Mouse (Mus musculus): ENCODE measurements at regions not wholly inside any gene's neighbourhood (a gene's known extent, or its start where the extent isn't known, plus 50 kb on each side); places are given as distances from the start of the nearest gene placed in this dataset.

- H3K4me3 ChIP-seq (ENCODE audit: low read depth, low read length): no peak overlapping the region
- no peak overlapping the region for H3K4me2 ChIP-seq (ENCODE audit: low read length)
- no peaks in the 10 kb centered on the region for H3K27me3 ChIP-seq (replicated peaks; ENCODE audit: control insufficient read depth, insufficient read depth, low read length)
- ATAC-seq (no peak), DNase-seq (ENCODE audit: low spot score) (no peak)
- no peaks in the 10 kb centered on the region for H3K36me3 ChIP-seq (ENCODE audit: control insufficient read depth, insufficient read depth, low read length)
- no peak overlapping the region for H3K27ac ChIP-seq (ENCODE audit: low read depth, low read length)
- no peak overlapping the region for H3K9ac ChIP-seq (ENCODE audit: low read length)
- peaks cover 3% of the 10 kb centered on the region for H3K4me1 ChIP-seq (ENCODE audit: control insufficient read depth, insufficient read depth, low read length)
- 98% methylated on average over 3 of the region's 3 CpGs for WGBS
- no peaks in the 10 kb centered on the region for H3K9me3 ChIP-seq (replicated peaks; ENCODE audit: control insufficient read depth, low read length)
Measured at GRCm38 (mm10) chr5:64499131-64499530, 304.1 kb upstream of the Klf3 start.

GRCm38 (mm10) chr5:64500413-64500812 lies 302.8 kb upstream of the Klf3 start:
- Histone ChIP-seq H3K36me3 (ENCODE audit: control insufficient read depth, insufficient read depth, low read length) (no peaks in the 10 kb centered on the region), H3K27ac (ENCODE audit: low read depth, low read length) (no peak overlapping the region), H3K4me3 (ENCODE audit: low read depth, low read length) (no peak overlapping the region), H3K4me1 (ENCODE audit: control insufficient read depth, insufficient read depth, low read length) (peaks cover 8% of the 10 kb centered on the region), H3K27me3 (replicated peaks; ENCODE audit: control insufficient read depth, insufficient read depth, low read length) (no peaks in the 10 kb centered on the region), H3K9ac (ENCODE audit: low read length) (no peak overlapping the region), H3K9me3 (replicated peaks; ENCODE audit: control insufficient read depth, low read length) (no peaks in the 10 kb centered on the region), H3K4me2 (ENCODE audit: low read length) (no peak overlapping the region)
- DNase-seq (ENCODE audit: low spot score): no peak
- 92% methylated on average over 8 of the region's 8 CpGs for WGBS
- ATAC-seq: no peak

DNA sequence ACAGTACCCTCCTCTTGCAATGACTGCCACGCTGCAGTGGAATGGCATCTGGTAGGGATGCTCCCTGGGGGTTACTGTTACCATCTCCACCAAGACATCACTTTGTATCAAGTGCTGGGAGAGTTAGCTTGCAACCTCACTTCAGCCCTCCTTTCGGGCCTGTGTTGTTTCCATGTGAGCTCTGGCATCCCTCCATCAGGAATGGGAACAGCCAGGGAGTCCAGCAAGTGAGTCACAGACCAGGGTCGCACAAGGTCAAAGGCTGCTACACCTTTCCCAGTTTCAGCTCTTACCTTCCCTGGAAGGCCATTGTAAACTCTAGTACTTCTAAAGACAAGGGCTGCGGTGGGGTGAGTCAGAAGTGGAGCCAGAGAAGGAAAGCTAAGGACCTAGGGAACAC lies 302.3 kb upstream of the Klf3 start:
- no peak overlapping the region for H3K27ac ChIP-seq (ENCODE audit: low read depth, low read length)
- no peak overlapping the region for H3K9ac ChIP-seq (ENCODE audit: low read length)
- H3K9me3 ChIP-seq (replicated peaks; ENCODE audit: control insufficient read depth, low read length): no peaks in the 10 kb centered on the region
- 91% methylated on average over 4 of the region's 4 CpGs for WGBS
- no peak overlapping the region for H3K4me2 ChIP-seq (ENCODE audit: low read length)
- ATAC-seq (no peak), DNase-seq (ENCODE audit: low spot score) (no peak)
- H3K4me1 ChIP-seq (ENCODE audit: control insufficient read depth, insufficient read depth, low read length): peaks cover 10% of the 10 kb centered on the region
- H3K4me3 ChIP-seq (ENCODE audit: low read depth, low read length): no peak overlapping the region
- no peaks in the 10 kb centered on the region for H3K27me3 ChIP-seq (replicated peaks; ENCODE audit: control insufficient read depth, insufficient read depth, low read length)
- no peaks in the 10 kb centered on the region for H3K36me3 ChIP-seq (ENCODE audit: control insufficient read depth, insufficient read depth, low read length)

DNA sequence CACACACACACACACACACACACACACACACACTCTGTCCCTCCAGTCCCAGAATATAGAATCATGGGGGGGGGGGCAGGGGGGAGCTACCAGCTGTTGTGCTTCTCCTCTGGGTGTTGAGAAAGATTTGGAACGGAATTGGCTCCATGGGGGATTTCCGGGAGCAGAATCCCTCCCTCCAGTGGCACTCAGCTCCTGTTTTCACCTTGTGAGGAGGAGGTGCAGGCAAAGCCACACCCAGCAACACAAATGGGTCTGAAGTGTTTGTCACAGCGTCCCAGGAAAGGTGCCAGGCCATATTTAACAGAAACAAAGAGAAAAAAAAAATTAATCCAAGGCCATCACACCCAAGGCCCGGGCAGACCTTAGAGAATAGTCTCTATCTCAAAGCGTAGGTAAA lies 301.4 kb upstream of the Klf3 start:
- Histone ChIP-seq H3K4me2 (ENCODE audit: low read length) (no peak overlapping the region), H3K9ac (ENCODE audit: low read length) (no peak overlapping the region), H3K4me3 (ENCODE audit: low read depth, low read length) (no peak overlapping the region), H3K27ac (ENCODE audit: low read depth, low read length) (no peak overlapping the region), H3K9me3 (replicated peaks; ENCODE audit: control insufficient read depth, low read length) (no peaks in the 10 kb centered on the region), H3K36me3 (ENCODE audit: control insufficient read depth, insufficient read depth, low read length) (no peaks in the 10 kb centered on the region), H3K27me3 (replicated peaks; ENCODE audit: control insufficient read depth, insufficient read depth, low read length) (no peaks in the 10 kb centered on the region), H3K4me1 (ENCODE audit: control insufficient read depth, insufficient read depth, low read length) (peaks cover 13% of the 10 kb centered on the region)
- ATAC-seq: no peak
- 82% methylated on average over 5 of the region's 5 CpGs for whole genome bisulfite sequencing
- no peak for DNase-seq (ENCODE audit: low spot score)

DNA sequence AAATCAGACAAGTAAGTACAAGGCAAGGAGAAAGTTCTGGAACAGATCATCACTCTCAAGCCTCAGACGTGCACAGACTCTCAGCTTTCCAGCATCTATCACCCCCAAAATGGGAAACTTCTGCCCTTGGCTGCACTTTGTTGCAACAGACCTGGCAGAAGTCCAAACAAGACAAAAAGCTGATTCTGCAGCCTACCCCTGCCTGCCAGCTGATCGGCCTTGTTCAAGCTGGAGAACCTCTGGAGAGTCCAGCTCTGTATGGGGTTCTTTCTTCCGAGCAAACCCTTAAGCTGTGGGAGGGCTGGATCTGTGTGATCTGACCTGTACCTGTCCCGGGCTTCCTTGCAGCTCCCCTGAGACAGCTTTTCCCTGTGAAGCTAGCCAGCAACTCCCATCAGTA lies 299.7 kb upstream of the Klf3 start:
- H3K9ac ChIP-seq (ENCODE audit: low read length): 0 out of 2 replicates have a peak overlapping the region, but pooled peaks have one; percentile 3
- no peak overlapping the region; the same call in 1 of the 2 replicates for H3K27ac ChIP-seq (ENCODE audit: low read depth, low read length)
- H3K36me3 ChIP-seq (ENCODE audit: control insufficient read depth, insufficient read depth, low read length): no peaks in the 10 kb centered on the region
- DNase-seq (ENCODE audit: low spot score) (peak; percentile 36), ATAC-seq (no peak)
- H3K27me3 ChIP-seq (replicated peaks; ENCODE audit: control insufficient read depth, insufficient read depth, low read length): no peaks in the 10 kb centered on the region
- H3K4me3 ChIP-seq (ENCODE audit: low read depth, low read length): no peak overlapping the region
- no peak overlapping the region for H3K4me2 ChIP-seq (ENCODE audit: low read length)
- WGBS: 20% methylated on average over 4 of the region's 4 CpGs
- no peaks in the 10 kb centered on the region for H3K9me3 ChIP-seq (replicated peaks; ENCODE audit: control insufficient read depth, low read length)
- peaks cover 13% of the 10 kb centered on the region for H3K4me1 ChIP-seq (ENCODE audit: control insufficient read depth, insufficient read depth, low read length)

DNA sequence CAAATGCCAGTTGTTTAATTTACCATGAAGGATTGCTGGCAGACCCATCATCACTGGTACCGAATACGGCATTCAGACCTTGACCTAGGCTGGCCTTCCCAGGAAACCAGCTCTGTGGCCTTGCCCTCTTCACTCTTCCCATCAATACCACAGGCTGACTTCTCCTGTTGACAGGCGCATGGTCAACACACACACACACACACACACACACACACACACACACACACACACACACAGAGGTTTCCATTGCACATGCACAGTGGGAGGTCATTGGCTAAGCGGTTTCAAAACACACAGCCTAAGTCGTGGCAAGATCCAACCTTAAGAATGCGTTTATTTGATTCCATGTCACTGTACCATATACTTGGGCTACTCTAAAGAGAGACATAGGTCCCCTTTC lies 298.7 kb upstream of the Klf3 start:
- Histone ChIP-seq H3K36me3 (ENCODE audit: control insufficient read depth, insufficient read depth, low read length) (no peaks in the 10 kb centered on the region), H3K27ac (ENCODE audit: low read depth, low read length) (no peak overlapping the region), H3K9ac (ENCODE audit: low read length) (no peak overlapping the region), H3K27me3 (replicated peaks; ENCODE audit: control insufficient read depth, insufficient read depth, low read length) (no peaks in the 10 kb centered on the region), H3K9me3 (replicated peaks; ENCODE audit: control insufficient read depth, low read length) (no peaks in the 10 kb centered on the region), H3K4me2 (ENCODE audit: low read length) (no peak overlapping the region), H3K4me3 (ENCODE audit: low read depth, low read length) (no peak overlapping the region), H3K4me1 (ENCODE audit: control insufficient read depth, insufficient read depth, low read length) (peaks cover 13% of the 10 kb centered on the region)
- no peak for ATAC-seq
- DNase-seq (ENCODE audit: low spot score): no peak
- WGBS: 45% methylated on average over 6 of the region's 6 CpGs

GRCm38 (mm10) chr5:64505227-64505834 lies 297.9 kb upstream of the Klf3 start:
- WGBS: 1% methylated on average over 17 of the region's 17 CpGs
- no peak overlapping the region; the same call in 1 of the 2 replicates for H3K9ac ChIP-seq (ENCODE audit: low read length)
- H3K4me2 ChIP-seq (ENCODE audit: low read length): peak overlapping the region; percentile 60
- H3K27ac ChIP-seq (ENCODE audit: low read depth, low read length): no peak overlapping the region
- no peaks in the 10 kb centered on the region for H3K36me3 ChIP-seq (ENCODE audit: control insufficient read depth, insufficient read depth, low read length)
- no peaks in the 10 kb centered on the region for H3K27me3 ChIP-seq (replicated peaks; ENCODE audit: control insufficient read depth, insufficient read depth, low read length)
- DNase-seq (ENCODE audit: low spot score): peak; percentile 39
- peak; percentile 70 for ATAC-seq
- peaks cover 13% of the 10 kb centered on the region for H3K4me1 ChIP-seq (ENCODE audit: control insufficient read depth, insufficient read depth, low read length)
- H3K9me3 ChIP-seq (replicated peaks; ENCODE audit: control insufficient read depth, low read length): no peaks in the 10 kb centered on the region
- H3K4me3 ChIP-seq (ENCODE audit: low read depth, low read length): peak overlapping the region; percentile 28

DNA sequence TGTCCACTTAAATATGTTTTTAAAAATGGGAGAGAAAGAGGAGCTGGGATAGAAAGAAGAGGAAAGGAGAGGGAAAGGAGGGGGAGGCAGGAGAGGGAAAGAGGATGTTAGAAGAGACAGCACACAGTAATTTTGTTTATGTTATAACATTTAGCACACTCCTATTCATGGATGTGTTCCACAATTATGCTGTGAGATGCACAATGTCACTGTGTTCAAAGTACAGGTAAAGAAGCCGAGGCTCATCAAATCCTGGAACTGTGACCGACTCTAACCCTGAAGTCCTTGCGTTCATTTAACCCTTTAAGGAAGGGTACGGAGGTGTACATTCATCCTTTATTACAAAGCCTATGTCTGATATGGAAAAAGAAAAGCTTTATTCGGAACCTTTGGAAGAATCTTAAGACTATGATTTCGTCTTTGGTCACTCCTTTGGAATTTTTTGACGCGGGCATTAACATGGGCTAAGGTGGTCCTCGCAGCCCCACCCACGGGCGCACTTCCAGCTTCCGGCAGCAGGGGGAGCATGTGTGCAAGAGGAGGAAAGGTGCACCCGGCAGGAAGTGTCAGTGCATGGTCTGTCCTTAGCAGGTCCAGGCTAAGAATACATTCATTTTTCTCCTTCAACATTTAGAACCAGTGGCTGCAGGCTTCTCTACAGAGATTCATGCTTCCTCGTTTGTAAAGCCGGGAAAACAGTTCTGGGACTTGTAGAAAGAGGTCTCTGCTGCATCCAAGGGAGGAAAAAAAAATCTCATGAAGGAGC lies 297.2 kb upstream of the Klf3 start:
- Histone ChIP-seq H3K27ac (ENCODE audit: low read depth, low read length) (no peak overlapping the region), H3K27me3 (replicated peaks; ENCODE audit: control insufficient read depth, insufficient read depth, low read length) (no peaks in the 10 kb centered on the region), H3K4me1 (ENCODE audit: control insufficient read depth, insufficient read depth, low read length) (peaks cover 13% of the 10 kb centered on the region), H3K9ac (ENCODE audit: low read length) (peak overlapping the region; percentile 32; the same call in 1 of the 2 replicates), H3K4me3 (ENCODE audit: low read depth, low read length) (peak overlapping the region; percentile 28), H3K36me3 (ENCODE audit: control insufficient read depth, insufficient read depth, low read length) (no peaks in the 10 kb centered on the region), H3K9me3 (replicated peaks; ENCODE audit: control insufficient read depth, low read length) (no peaks in the 10 kb centered on the region), H3K4me2 (ENCODE audit: low read length) (peak overlapping the region; percentile 60)
- ATAC-seq (peak; percentile 72), DNase-seq (ENCODE audit: low spot score) (peak; percentile 78)
- 2% methylated on average over 15 of the region's 15 CpGs for WGBS

- Histone ChIP-seq H3K36me3 (ENCODE audit: control insufficient read depth, insufficient read depth, low read length) (no peaks in the 10 kb centered on the region), H3K27ac (ENCODE audit: low read depth, low read length) (no peak overlapping the region), H3K4me3 (ENCODE audit: low read depth, low read length) (no peak overlapping the region), H3K4me2 (ENCODE audit: low read length) (no peak overlapping the region), H3K4me1 (ENCODE audit: control insufficient read depth, insufficient read depth, low read length) (peaks cover 14% of the 10 kb centered on the region), H3K27me3 (replicated peaks; ENCODE audit: control insufficient read depth, insufficient read depth, low read length) (no peaks in the 10 kb centered on the region), H3K9me3 (replicated peaks; ENCODE audit: control insufficient read depth, low read length) (no peaks in the 10 kb centered on the region), H3K9ac (ENCODE audit: low read length) (no peak overlapping the region)
- DNase-seq (ENCODE audit: low spot score): peak; percentile 65
- WGBS: 44% methylated on average over 2 of the region's 2 CpGs
- ATAC-seq: peak; percentile 36; the same call in 1 of the 2 replicates
Measured at GRCm38 (mm10) chr5:64508565-64508964, 294.6 kb upstream of the Klf3 start.

Data from forebrain, embryonic 14.5 days (tissue).